Mouse (Mus musculus) lung, embryonic 16.5 days (tissue): ENCODE data around the gene 4930523C07Rik. TPM values are rescaled to one million over a fixed set of nuclear protein-coding genes. Genes with fewer than 3 reads are reported as not detected.

Experiments
- ATAC-seq: fragments of 200-750 bp; cut with Nextera tagmentation; 2 replicates; pipeline ENCODE4 v1.8.0; 2017; ENCODE audit warnings: low read depth, mild to moderate bottlenecking, moderate library complexity
- H3K27ac ChIP-seq: fragments of 300-500 bp; sonication (generic); 2 replicates; pipeline ENCODE4 v1.5.1; 2014; ENCODE audit warnings: mild to moderate bottlenecking, control low read depth, low read length
- H3K27me3 ChIP-seq: fragments of 300-500 bp; sonication (generic); 2 replicates; pipeline ENCODE4 v1.6.1; 2014; ENCODE audit warnings: low read depth, low read length, mixed read lengths; ENCODE audit not compliant: control insufficient read depth, insufficient read depth
- H3K36me3 ChIP-seq: fragments of 300-500 bp; sonication (generic); 2 replicates; pipeline ENCODE4 v1.6.1; 2014; ENCODE audit warnings: low read length; ENCODE audit not compliant: control insufficient read depth, insufficient read depth
- H3K4me1 ChIP-seq: fragments of 300-500 bp; sonication (generic); replicated peaks from 2 replicates; pipeline ENCODE4 v1.6.1; 2014; ENCODE audit warnings: low read length, mixed read lengths; ENCODE audit not compliant: control insufficient read depth, insufficient read depth
- H3K4me2 ChIP-seq: fragments of 300-500 bp; sonication (generic); 2 replicates; pipeline ENCODE4 v1.6.1; 2014; ENCODE audit warnings: low read depth, low read length, control low read depth
- H3K4me3 ChIP-seq: fragments of 300-500 bp; sonication (generic); 2 replicates; pipeline ENCODE4 v1.5.1; 2014; ENCODE audit warnings: mild to moderate bottlenecking, low read length, control low read depth
- H3K9ac ChIP-seq: fragments of 300-500 bp; sonication (generic); 2 replicates; pipeline ENCODE4 v1.6.1; 2014; ENCODE audit warnings: low read length, control low read depth
- H3K9me3 ChIP-seq: fragments of 300-500 bp; sonication (generic); 2 replicates; pipeline ENCODE4 v1.6.1; 2016; ENCODE audit warnings: low read length; ENCODE audit not compliant: control insufficient read depth
- WGBS: fragments of 180-500 bp; shearing (Covaris S2); extraction: QIAGEN DNeasy Blood & Tissue Kit; methylation state at CpG from one replicate; pipeline ENCODE4 v1.1.7; 2014; 5-methylcytosine and 5-hydroxymethylcytosine counted together
- polyA plus RNA-seq: library from polyadenylated mRNA; unstranded; fragments of >200 nt; fragmentation: Nextera tagmentation; extraction: Ambion mirVana; gene quantifications from 2 replicates; pipeline ENCODE4 v1.2.1, GENCODE M21; 2015

4930523C07Rik gene
- polyA plus RNA-seq, 1 experiment from 2014 or later, result 43.0 TPM

DNA sequence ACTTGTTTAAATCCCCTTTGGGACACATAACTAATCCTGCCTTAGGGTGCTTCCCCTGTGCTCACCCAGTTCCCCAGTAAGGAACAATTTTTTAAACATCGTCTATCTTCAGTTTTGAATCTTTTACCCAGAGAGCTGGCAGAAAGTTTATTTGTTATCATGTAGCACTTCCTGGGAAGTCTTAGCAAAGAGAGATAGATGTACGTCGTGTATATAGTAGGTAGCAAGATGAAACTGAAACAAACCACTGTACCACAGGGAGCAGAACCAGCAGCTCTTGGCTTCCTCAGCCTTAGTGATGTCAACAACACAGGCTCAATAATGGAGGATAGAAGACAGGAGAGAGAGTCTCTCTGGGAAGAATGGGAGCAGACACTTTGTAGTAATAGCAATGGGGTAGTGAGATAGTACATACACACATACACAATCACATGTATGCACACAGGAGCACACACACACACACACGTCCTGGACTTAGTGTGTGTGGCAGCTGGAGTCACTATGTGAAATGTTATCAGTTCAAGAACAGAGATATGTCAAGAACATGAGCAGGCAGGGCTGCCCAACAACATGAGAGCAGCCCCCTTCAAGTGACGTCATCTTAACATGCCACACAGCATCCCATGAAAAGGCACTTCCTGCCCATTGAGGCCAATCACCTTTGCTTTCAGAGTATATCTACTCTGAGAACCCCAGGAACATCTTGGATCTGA lies 10.3 kb downstream of the 4930523C07Rik start:
- 36% methylated on average over 5 of the region's 5 CpGs for WGBS
- H3K36me3 ChIP-seq, result no peaks in the 10 kb centered on the region
- no peak overlapping the region for H3K4me2 ChIP-seq
- H3K9ac ChIP-seq, result no peak overlapping the region
- no peaks in the 10 kb centered on the region for H3K27me3 ChIP-seq
- no peak overlapping the region for H3K27ac ChIP-seq
- no peaks in the 10 kb centered on the region for H3K9me3 ChIP-seq
- no peak for ATAC-seq
- H3K4me1 ChIP-seq, result peaks cover 34% of the 10 kb centered on the region
- H3K4me3 ChIP-seq, result no peak overlapping the region

DNA sequence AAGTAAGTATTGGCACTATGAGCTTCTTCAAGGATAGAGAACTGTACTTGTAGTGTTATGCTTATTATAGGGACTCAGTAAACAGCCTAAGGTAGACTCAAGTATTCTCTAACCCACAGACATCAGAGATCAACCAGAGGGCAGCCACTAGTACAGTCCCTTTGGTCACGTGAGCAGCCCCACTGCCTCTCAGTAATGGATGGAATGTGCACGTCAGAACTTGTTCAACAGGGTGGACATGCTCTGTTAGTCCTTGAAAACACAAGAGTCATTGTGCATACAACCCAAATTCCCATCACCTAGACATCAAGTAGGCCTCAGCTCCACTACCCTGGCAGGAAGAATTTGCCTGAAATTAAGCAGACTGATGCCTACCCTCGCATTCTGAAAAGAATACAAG lies 13.5 kb downstream of the 4930523C07Rik start:
- ATAC-seq, result peak; percentile 91
- H3K4me1 ChIP-seq, result peaks cover 39% of the 10 kb centered on the region
- H3K9ac ChIP-seq, result no peak overlapping the region
- H3K36me3 ChIP-seq, result no peaks in the 10 kb centered on the region
- no peak overlapping the region for H3K4me3 ChIP-seq
- H3K27ac ChIP-seq, result peak overlapping the region; percentile 61
- H3K4me2 ChIP-seq, result peak overlapping the region; percentile 34; the same call in 1 of the 2 replicates
- 56% methylated on average over 3 of the region's 3 CpGs for WGBS
- H3K27me3 ChIP-seq, result no peaks in the 10 kb centered on the region
- H3K9me3 ChIP-seq, result no peaks in the 10 kb centered on the region

DNA sequence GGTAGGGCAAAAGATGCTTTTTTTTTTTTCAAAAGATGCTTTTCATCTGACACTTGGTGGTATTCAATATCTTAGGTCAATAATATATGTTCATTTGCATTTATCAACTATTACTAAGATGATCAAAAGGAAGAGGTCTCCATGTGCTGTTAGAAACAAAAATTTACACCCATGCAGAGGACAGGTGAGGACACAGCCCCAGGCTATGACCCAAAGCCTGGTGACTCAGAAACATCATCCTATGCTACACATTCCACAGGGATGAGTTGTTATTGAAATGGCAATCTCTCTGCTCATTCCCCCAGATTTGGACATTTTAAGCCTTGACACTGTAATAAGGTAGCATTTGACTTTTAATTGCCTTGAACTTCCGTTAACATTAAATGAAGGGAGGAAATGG lies 15.7 kb downstream of the 4930523C07Rik start:
- Histone ChIP-seq H3K27ac (peak overlapping the region; percentile 69), H3K4me3 (no peak overlapping the region), H3K9ac (no peak overlapping the region), H3K9me3 (no peaks in the 10 kb centered on the region), H3K27me3 (no peaks in the 10 kb centered on the region), H3K36me3 (no peaks in the 10 kb centered on the region), H3K4me1 (peaks cover 30% of the 10 kb centered on the region), H3K4me2 (no peak overlapping the region)
- WGBS, result 33% methylated on average over 1 of the region's 1 CpGs
- ATAC-seq, result no peak

DNA sequence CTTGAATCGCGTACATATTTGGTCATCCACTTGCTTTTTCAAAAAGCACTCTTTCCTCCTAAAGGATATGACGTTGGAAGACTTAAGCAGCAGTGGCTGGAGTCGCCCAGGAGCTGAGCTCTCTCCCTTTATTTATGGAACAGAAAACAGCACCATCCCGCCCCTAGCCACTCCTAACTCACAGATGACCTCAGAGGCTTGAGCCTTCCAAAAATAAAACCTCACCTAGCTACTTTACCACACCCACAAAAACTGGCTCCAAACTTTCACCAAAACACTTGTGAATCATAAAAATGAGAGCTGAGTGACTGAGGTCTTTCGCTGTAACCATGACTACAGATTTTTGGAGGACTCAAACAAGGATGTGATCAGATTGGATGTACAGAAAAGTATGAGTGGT lies 16.4 kb downstream of the 4930523C07Rik start:
- Histone ChIP-seq H3K36me3 (no peaks in the 10 kb centered on the region), H3K4me1 (peaks cover 30% of the 10 kb centered on the region), H3K9me3 (no peaks in the 10 kb centered on the region), H3K4me3 (no peak overlapping the region), H3K9ac (no peak overlapping the region), H3K4me2 (no peak overlapping the region), H3K27me3 (no peaks in the 10 kb centered on the region), H3K27ac (peak overlapping the region; percentile 69; the same call in 1 of the 2 replicates)
- 23% methylated on average over 6 of the region's 6 CpGs for WGBS
- peak; percentile 63 for ATAC-seq

DNA sequence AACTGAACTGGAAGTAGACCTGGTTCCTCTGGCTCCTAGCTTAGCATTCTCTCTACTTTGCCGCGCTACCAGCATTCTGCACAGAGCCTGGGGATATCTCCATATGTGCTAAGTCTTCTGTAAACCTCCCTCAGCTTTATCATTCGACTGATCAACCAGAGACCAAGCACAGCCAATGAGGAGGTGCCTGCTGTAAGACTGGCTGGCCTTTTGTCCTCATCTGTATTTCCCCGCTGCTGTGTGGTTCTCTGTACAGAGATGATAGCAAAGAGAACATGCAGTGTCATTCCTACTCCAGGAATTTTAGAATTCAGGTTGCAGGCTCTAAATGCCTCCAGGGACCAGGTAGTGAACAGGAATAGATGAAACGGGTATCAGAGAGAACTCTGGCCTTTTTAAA lies 17.1 kb downstream of the 4930523C07Rik start:
- no peak for ATAC-seq
- Histone ChIP-seq H3K36me3 (no peaks in the 10 kb centered on the region), H3K27ac (peak overlapping the region; percentile 69; the same call in 1 of the 2 replicates), H3K4me2 (no peak overlapping the region), H3K9ac (no peak overlapping the region), H3K27me3 (no peaks in the 10 kb centered on the region), H3K4me1 (peaks cover 29% of the 10 kb centered on the region), H3K9me3 (no peaks in the 10 kb centered on the region; the same call in 1 of the 2 replicates), H3K4me3 (no peak overlapping the region)
- WGBS, result 84% methylated on average over 5 of the region's 5 CpGs

DNA sequence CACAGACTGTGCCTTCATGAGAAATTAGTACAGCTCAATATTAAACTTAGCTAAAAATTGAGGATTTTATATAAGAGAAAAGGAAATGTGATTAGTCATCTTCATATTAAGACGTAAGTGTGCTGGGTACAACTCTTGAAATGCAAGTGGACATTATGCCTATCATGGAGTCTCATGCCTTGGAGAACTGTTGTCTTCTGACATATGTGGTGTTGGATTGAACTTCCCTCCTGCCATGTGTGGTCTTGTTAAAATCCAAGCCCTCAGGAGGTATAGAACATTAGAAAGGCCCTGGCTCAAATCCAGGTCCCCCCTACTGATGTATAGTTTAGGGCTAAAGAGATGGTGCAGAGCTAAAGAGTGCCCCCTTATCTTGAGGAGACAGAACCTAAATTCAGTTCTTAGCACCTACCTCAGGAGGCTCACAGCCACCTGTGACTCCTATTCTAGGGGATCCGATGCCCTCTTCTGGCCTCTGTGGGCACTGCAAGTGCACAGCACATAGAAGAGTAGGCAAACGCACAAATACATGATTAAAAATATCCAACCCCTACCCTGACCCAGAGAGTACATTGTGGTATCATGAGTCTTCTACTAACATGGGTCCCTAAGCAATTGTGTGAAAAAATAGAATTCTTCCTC lies 17.7 kb downstream of the 4930523C07Rik start:
- Histone ChIP-seq H3K4me2 (no peak overlapping the region), H3K9ac (no peak overlapping the region), H3K4me1 (peaks cover 25% of the 10 kb centered on the region), H3K4me3 (no peak overlapping the region), H3K9me3 (peaks cover 3% of the 10 kb centered on the region; the same call in 1 of the 2 replicates), H3K36me3 (0 out of 2 replicates have a peak, but pooled peaks cover 4% of the 10 kb centered on the region), H3K27me3 (no peaks in the 10 kb centered on the region), H3K27ac (no peak overlapping the region)
- ATAC-seq, result no peak
- WGBS, result 53% methylated on average over 3 of the region's 3 CpGs

DNA sequence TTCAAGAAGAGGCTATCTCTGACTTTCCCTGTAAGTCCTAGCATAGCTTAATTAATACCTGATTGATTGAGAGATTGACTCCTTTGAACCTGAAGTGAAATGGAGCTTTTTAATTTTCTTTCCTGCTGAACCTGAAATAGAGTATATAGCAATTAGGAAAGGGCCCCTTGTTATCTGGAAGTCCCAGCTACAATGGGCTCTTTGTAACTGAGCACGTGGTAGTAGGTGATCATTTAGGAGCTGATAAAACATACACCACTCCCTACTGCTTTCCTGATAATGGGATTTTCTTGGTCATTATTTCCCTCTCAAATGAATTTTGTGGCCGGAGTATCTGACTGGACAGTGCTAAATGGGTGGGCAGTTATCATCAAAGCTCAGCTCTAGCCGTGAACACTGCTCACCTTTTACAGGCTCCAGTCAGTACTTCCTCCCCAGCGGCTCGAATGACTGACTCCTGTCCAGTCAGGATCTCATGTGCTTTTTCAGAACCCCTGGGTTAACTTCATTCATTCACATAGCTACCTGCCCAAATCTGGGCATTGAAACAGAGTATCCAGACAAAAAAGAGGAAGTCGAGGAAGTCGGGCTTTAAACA lies 20.5 kb downstream of the 4930523C07Rik start:
- H3K27me3 ChIP-seq, result no peaks in the 10 kb centered on the region
- peaks cover 3% of the 10 kb centered on the region; the same call in 1 of the 2 replicates for H3K9me3 ChIP-seq
- no peak for ATAC-seq
- 73% methylated on average over 7 of the region's 7 CpGs for WGBS
- H3K27ac ChIP-seq, result no peak overlapping the region
- H3K4me3 ChIP-seq, result no peak overlapping the region
- H3K4me2 ChIP-seq, result no peak overlapping the region
- 0 out of 2 replicates have a peak, but pooled peaks cover 6% of the 10 kb centered on the region for H3K36me3 ChIP-seq
- H3K9ac ChIP-seq, result no peak overlapping the region
- peaks cover 10% of the 10 kb centered on the region for H3K4me1 ChIP-seq

DNA sequence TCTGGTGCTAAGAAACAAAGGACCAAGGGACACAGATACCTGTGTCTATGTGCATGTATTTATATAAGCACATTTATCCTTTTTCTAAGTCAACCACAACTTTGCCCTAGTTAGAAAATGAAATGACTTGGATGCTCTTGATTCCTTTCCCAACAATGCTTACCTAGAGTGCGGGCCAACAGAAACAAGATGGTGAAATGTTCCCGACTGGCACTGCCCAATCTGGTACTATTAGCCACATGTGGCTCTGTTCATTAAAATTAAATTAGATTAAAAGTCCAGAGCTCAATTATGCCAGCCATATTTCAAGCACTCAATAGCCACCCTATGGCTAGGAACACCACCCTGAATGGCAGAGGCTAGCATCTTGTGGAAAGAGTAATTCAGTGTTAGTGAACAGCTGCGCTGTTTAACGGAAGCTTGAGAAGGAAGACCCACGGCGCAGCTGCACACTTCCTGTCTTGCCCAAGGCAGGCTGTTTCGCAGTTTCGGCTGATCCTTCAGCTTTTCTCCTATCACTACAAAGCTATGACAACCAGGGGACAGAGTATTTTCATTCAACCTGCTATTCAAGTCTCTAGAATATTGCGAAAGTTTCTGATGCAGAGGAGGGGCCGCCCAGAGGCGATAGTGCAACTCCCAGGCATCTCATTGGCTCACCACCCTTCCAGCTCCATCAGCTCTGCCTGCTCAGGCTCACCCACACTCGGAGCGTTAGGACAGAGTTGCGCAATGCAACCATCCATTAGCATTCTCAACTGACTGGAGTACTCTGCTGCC lies 34.9 kb downstream of the 4930523C07Rik start:
- H3K4me3 ChIP-seq, result peak overlapping the region; percentile 14; the same call in 1 of the 2 replicates
- H3K36me3 ChIP-seq, result peaks cover 2% of the 10 kb centered on the region; the same call in 1 of the 2 replicates
- H3K4me2 ChIP-seq, result peak overlapping the region; percentile 29
- no peaks in the 10 kb centered on the region for H3K9me3 ChIP-seq
- H3K27ac ChIP-seq, result peak overlapping the region; percentile 45
- no peaks in the 10 kb centered on the region for H3K27me3 ChIP-seq
- ATAC-seq, result peak; percentile 96
- H3K4me1 ChIP-seq, result peaks cover 11% of the 10 kb centered on the region
- no peak overlapping the region for H3K9ac ChIP-seq
- WGBS, result 39% methylated on average over 14 of the region's 14 CpGs
